ENCODE assay signal across 10 mouse cellular contexts in genomic region chr12:28579132-28579531, GRCm38 (mm10). TPM values are rescaled to one million over a fixed set of nuclear protein-coding genes. Genes with fewer than 3 reads are reported as not detected.
DNase-seq lines count a peak whose midpoint lies in the region; ATAC-seq and TF ChIP-seq lines count a peak whose summit lies in the region.
"Had no signal": no experiment of that assay in that cellular context is flagged by ENCODE, and none has a peak within 500 bp of the region (broad histone marks: within the 10 kb centered on the region; RNA-seq: fewer than 3 reads in every experiment).

No protein-coding gene starts in this region.

- intact Hi-C loops in left cerebral cortex, postnatal 25 days (cut with DNase I) = no loop called here

- no peaks in the 10 kb centered on the region for H3K36me3 ChIP-seq in intestine, postnatal 0 days (ENCODE audit: control insufficient read depth, insufficient read depth)
- H3K36me3 ChIP-seq in intestine, embryonic 15.5 days = no peaks in the 10 kb centered on the region
- no peaks in the 10 kb centered on the region for H3K36me3 ChIP-seq in thymus, adult 2 months (ENCODE audit: control insufficient read depth, insufficient read depth, low read length)
- no peaks in the 10 kb centered on the region for H3K36me3 ChIP-seq in hindbrain, embryonic 16.5 days (ENCODE audit: control insufficient read depth, insufficient read depth, low read length)
- H3K36me3 ChIP-seq: heart, embryonic 12.5 days; neural tube, embryonic 13.5 days had no signal

- H3K27ac ChIP-seq in intestine, postnatal 0 days (ENCODE audit: low read depth, low read length) = no peak overlapping the region
- H3K27ac ChIP-seq in intestine, embryonic 15.5 days = no peak overlapping the region
- no peak overlapping the region for H3K27ac ChIP-seq in thymus, adult 2 months (ENCODE audit: control insufficient read depth, insufficient read depth, low read length)
- no peak overlapping the region for H3K27ac ChIP-seq in embryonic fibroblast, embryonic 13.5 days (ENCODE audit: insufficient read depth, low read length)
- H3K27ac ChIP-seq in hindbrain, embryonic 16.5 days (ENCODE audit: low read depth, low read length) = no peak overlapping the region
- H3K27ac ChIP-seq: neural tube, embryonic 13.5 days had no signal

- no peak for ATAC-seq in intestine, postnatal 0 days
- no peak for ATAC-seq in intestine, embryonic 15.5 days
- ATAC-seq in hindbrain, embryonic 16.5 days = no peak

- peak; percentile 25 for DNase-seq in thymus, adult 2 months
- no peak for DNase-seq in thymus, adult 18-20 months
- DNase-seq in thymus, postnatal 4 days = peak; percentile 61
- DNase-seq in left cerebral cortex, postnatal 25 days (ENCODE audit: low spot score in 2 of 2) = no peak

- no peak overlapping the region for H3K4me2 ChIP-seq in intestine, postnatal 0 days (replicated peaks; ENCODE audit: low read depth)
- no peak overlapping the region for H3K4me2 ChIP-seq in intestine, embryonic 15.5 days (replicated peaks)
- H3K4me2 ChIP-seq in hindbrain, embryonic 16.5 days (ENCODE audit: low read length) = no peak overlapping the region
- H3K4me2 ChIP-seq: heart, embryonic 12.5 days; neural tube, embryonic 13.5 days had no signal

- TF ChIP-seq CTCF in intestine, postnatal 0 days (IDR thresholded peaks at IDR 0.05; ENCODE audit: low read depth) = peak; percentile 64
- peak; percentile 34; the same call in 1 of the 2 replicates for TF ChIP-seq CTCF in thymus, adult 2 months (IDR thresholded peaks at IDR 0.05; ENCODE audit: borderline replicate concordance, control insufficient read depth, extremely low read depth, insufficient read depth, low read length, poor library complexity)
- peak; percentile 32; the same call in 1 of the 2 replicates for TF ChIP-seq CTCF in embryonic fibroblast, embryonic 13.5 days (IDR thresholded peaks at IDR 0.05; ENCODE audit: borderline replicate concordance, insufficient read depth, low read length)

- H3K27me3 ChIP-seq in intestine, postnatal 0 days (replicated peaks; ENCODE audit: control insufficient read depth, insufficient read depth, low read length) = no peaks in the 10 kb centered on the region
- no peaks in the 10 kb centered on the region for H3K27me3 ChIP-seq in intestine, embryonic 15.5 days (replicated peaks)
- no peaks in the 10 kb centered on the region for H3K27me3 ChIP-seq in thymus, adult 2 months (ENCODE audit: control insufficient read depth, insufficient read depth, low read length)
- H3K27me3 ChIP-seq in hindbrain, embryonic 16.5 days (replicated peaks; ENCODE audit: control insufficient read depth, insufficient read depth, low read length) = no peaks in the 10 kb centered on the region
- H3K27me3 ChIP-seq: heart, embryonic 12.5 days; neural tube, embryonic 13.5 days had no signal

- no peak overlapping the region for H3K4me3 ChIP-seq in intestine, postnatal 0 days (ENCODE audit: low read depth, low read length)
- H3K4me3 ChIP-seq in intestine, embryonic 15.5 days (replicated peaks) = no peak overlapping the region
- H3K4me3 ChIP-seq in thymus, adult 2 months (ENCODE audit: control insufficient read depth, insufficient read depth, low read length) = no peak overlapping the region
- H3K4me3 ChIP-seq in embryonic fibroblast, embryonic 13.5 days (ENCODE audit: insufficient read depth, low read length) = no peak overlapping the region
- no peak overlapping the region for H3K4me3 ChIP-seq in hindbrain, embryonic 16.5 days (ENCODE audit: low read length)
- H3K4me3 ChIP-seq: heart, embryonic 12.5 days; neural tube, embryonic 13.5 days had no signal

- no peak for TF ChIP-seq POLR2A in thymus, adult 2 months (IDR thresholded peaks at IDR 0.05; ENCODE audit: control insufficient read depth, extremely low read depth, insufficient read depth, low read length, poor library complexity)
- TF ChIP-seq POLR2A in embryonic fibroblast, embryonic 13.5 days (IDR thresholded peaks at IDR 0.05; ENCODE audit: low read depth, low read length) = no peak

- WGBS in intestine, postnatal 0 days = 38% methylated on average over 4 of the region's 4 CpGs
- WGBS in intestine, embryonic 15.5 days = 37% methylated on average over 4 of the region's 4 CpGs
- WGBS in thymus, adult 2 months = 42% methylated on average over 4 of the region's 4 CpGs
- WGBS in hindbrain, embryonic 16.5 days = 42% methylated on average over 4 of the region's 4 CpGs

- no peaks in the 10 kb centered on the region for H3K9me3 ChIP-seq in intestine, postnatal 0 days (ENCODE audit: control insufficient read depth)
- H3K9me3 ChIP-seq in intestine, embryonic 15.5 days = no peaks in the 10 kb centered on the region
- no peaks in the 10 kb centered on the region for H3K9me3 ChIP-seq in hindbrain, embryonic 16.5 days (ENCODE audit: control insufficient read depth, low read length)
- H3K9me3 ChIP-seq: heart, embryonic 12.5 days; neural tube, embryonic 13.5 days had no signal

- H3K4me1 ChIP-seq in intestine, postnatal 0 days (replicated peaks; ENCODE audit: control insufficient read depth, insufficient read depth, low read length) = no peaks in the 10 kb centered on the region
- H3K4me1 ChIP-seq in intestine, embryonic 15.5 days (replicated peaks) = no peaks in the 10 kb centered on the region
- H3K4me1 ChIP-seq in thymus, adult 2 months (replicated peaks; ENCODE audit: control insufficient read depth, insufficient read depth, low read length) = no peaks in the 10 kb centered on the region
- no peaks in the 10 kb centered on the region for H3K4me1 ChIP-seq in embryonic fibroblast, embryonic 13.5 days (ENCODE audit: control insufficient read depth, insufficient read depth, low read length)
- no peaks in the 10 kb centered on the region for H3K4me1 ChIP-seq in hindbrain, embryonic 16.5 days (ENCODE audit: control insufficient read depth, insufficient read depth, low read depth, low read length)
- H3K4me1 ChIP-seq: heart, embryonic 12.5 days; neural tube, embryonic 13.5 days had no signal

- no peak overlapping the region for H3K9ac ChIP-seq in intestine, postnatal 0 days (ENCODE audit: low read depth, low read length)
- no peak overlapping the region for H3K9ac ChIP-seq in intestine, embryonic 15.5 days
- no peak overlapping the region for H3K9ac ChIP-seq in hindbrain, embryonic 16.5 days (ENCODE audit: low read depth, low read length)
- H3K9ac ChIP-seq: heart, embryonic 12.5 days; neural tube, embryonic 13.5 days had no signal

RNA-seq across cellular contexts. Expression of gene Allc, which starts 3.2 kb away (rescaled TPM):
- not detected in 2 replicates for polyA plus RNA-seq in intestine, postnatal 0 days (2015; fragmentation: Nextera tagmentation; extraction: Ambion mirVana)
- polyA plus RNA-seq in intestine, embryonic 15.5 days (2015; fragmentation: Nextera tagmentation; extraction: Ambion mirVana) = not detected in 2 replicates
- 0.09 TPM in 1 of 2 replicates, not detected in the other for polyA plus RNA-seq in thymus, adult 2 months (2012; rRNA removed)
- not detected in 2 replicates for polyA plus RNA-seq in embryonic fibroblast, embryonic 13.5 days (2011; ENCODE audit: insufficient read length, low read depth, missing spikeins)
- polyA plus RNA-seq in hindbrain, embryonic 16.5 days (2015; fragmentation: Nextera tagmentation; extraction: Ambion mirVana) = 0.15 TPM in 2 replicates
- 1 to 10 TPM in 1 of 2 experiments, under 1 TPM in 1; 0.73 to 1.2 TPM for total RNA-seq in left cerebral cortex, postnatal 25 days (2021)
- polyA plus RNA-seq: heart, embryonic 12.5 days had no signal

RNA-seq across cellular contexts. Expression of gene Dcdc2c, which starts 26.9 kb away (rescaled TPM):
- not detected in 2 replicates for polyA plus RNA-seq in intestine, postnatal 0 days (2015; fragmentation: Nextera tagmentation; extraction: Ambion mirVana)
- polyA plus RNA-seq in intestine, embryonic 15.5 days (2015; fragmentation: Nextera tagmentation; extraction: Ambion mirVana) = not detected in 2 replicates
- polyA plus RNA-seq in thymus, adult 2 months (2012; rRNA removed) = not detected in 2 replicates
- not detected in 2 replicates for polyA plus RNA-seq in embryonic fibroblast, embryonic 13.5 days (2011; ENCODE audit: insufficient read length, low read depth, missing spikeins)
- polyA plus RNA-seq in hindbrain, embryonic 16.5 days (2015; fragmentation: Nextera tagmentation; extraction: Ambion mirVana) = not detected in 2 replicates
- 1 to 10 TPM in 1 of 2 experiments, under 1 TPM in 1; 0.66 to 1.1 TPM for total RNA-seq in left cerebral cortex, postnatal 25 days (2021)
- polyA plus RNA-seq: heart, embryonic 12.5 days had no signal

RNA-seq across cellular contexts. Expression of gene Colec11, which starts 44.0 kb away (rescaled TPM):
- polyA plus RNA-seq in intestine, postnatal 0 days (2015; fragmentation: Nextera tagmentation; extraction: Ambion mirVana) = 0.58 and 0.85 TPM in 2 replicates
- polyA plus RNA-seq in intestine, embryonic 15.5 days (2015; fragmentation: Nextera tagmentation; extraction: Ambion mirVana) = 1.6 and 1.8 TPM in 2 replicates
- polyA plus RNA-seq in thymus, adult 2 months (2012; rRNA removed) = 0.56 and 1.8 TPM in 2 replicates
- not detected in 2 replicates for polyA plus RNA-seq in embryonic fibroblast, embryonic 13.5 days (2011; ENCODE audit: insufficient read length, low read depth, missing spikeins)
- 1.4 and 1.6 TPM in 2 replicates for polyA plus RNA-seq in hindbrain, embryonic 16.5 days (2015; fragmentation: Nextera tagmentation; extraction: Ambion mirVana)
- under 1 TPM; 0.60 to 0.62 TPM for total RNA-seq in left cerebral cortex, postnatal 25 days (2021)

RNA-seq across cellular contexts. Expression of gene Rps7, which starts 56.6 kb away (rescaled TPM):
- polyA plus RNA-seq in intestine, postnatal 0 days (2015; fragmentation: Nextera tagmentation; extraction: Ambion mirVana) = 486 and 504 TPM in 2 replicates
- 676 and 798 TPM in 2 replicates for polyA plus RNA-seq in intestine, embryonic 15.5 days (2015; fragmentation: Nextera tagmentation; extraction: Ambion mirVana)
- polyA plus RNA-seq in thymus, adult 2 months (2012; rRNA removed) = 351 and 388 TPM in 2 replicates
- polyA plus RNA-seq in embryonic fibroblast, embryonic 13.5 days (2011; ENCODE audit: insufficient read length, low read depth, missing spikeins) = 1,187 and 1,359 TPM in 2 replicates
- 315 and 319 TPM in 2 replicates for polyA plus RNA-seq in hindbrain, embryonic 16.5 days (2015; fragmentation: Nextera tagmentation; extraction: Ambion mirVana)
- 100 to 1,000 TPM; 282 to 283 TPM for total RNA-seq in left cerebral cortex, postnatal 25 days (2021)

Comparison
In these comparisons a context has a peak if more than half of its experiments do, and no peak if none do; other contexts are left out.
1. DNase-seq: peak in thymus, adult 2 months (single experiment) and thymus, postnatal 4 days (single experiment); none in thymus, adult 18-20 months (0 of 2) and left cerebral cortex, postnatal 25 days (0 of 2).
2. Peak in every context shown above with its lines, with median percentiles within 50 percentile points of each other: CTCF ChIP-seq.